Mouse (Mus musculus) intestine, postnatal 0 days (tissue): ENCODE measurements around the gene Aym1. TPM values are rescaled to one million over a fixed set of nuclear protein-coding genes. Genes with fewer than 3 reads are reported as not detected.
A peak's percentile ranks its signal among the peaks of the same experiment; 100 is the strongest.

Experiments used
- ATAC-seq: fragments of 200-750 bp; cut with Nextera tagmentation; 2 replicates; pipeline ENCODE4 v1.8.0; 2017; ENCODE audit warnings: mild to moderate bottlenecking, moderate TSS enrichment, moderate library complexity
- H3K27ac ChIP-seq: fragments of 300-500 bp; sonication (generic); 2 replicates; pipeline ENCODE4 v1.5.1; 2014; ENCODE audit warnings: mild to moderate bottlenecking, low read depth, low read length, moderate library complexity
- H3K27me3 ChIP-seq: fragments of 300-500 bp; sonication (generic); replicated peaks from 2 replicates; pipeline ENCODE4 v1.6.1; 2014; ENCODE audit warnings: low read length, mixed read lengths; ENCODE audit not compliant: control insufficient read depth, insufficient read depth
- H3K36me3 ChIP-seq: fragments of 300-500 bp; sonication (generic); 2 replicates; pipeline ENCODE4 v1.6.1; 2014; ENCODE audit warnings: mild to moderate bottlenecking, moderate library complexity; ENCODE audit not compliant: control insufficient read depth, insufficient read depth
- H3K4me1 ChIP-seq: fragments of 300-500 bp; sonication (generic); replicated peaks from 2 replicates; pipeline ENCODE4 v1.6.1; 2014; ENCODE audit warnings: antibody characterized with exemption, low read length, mixed read lengths; ENCODE audit not compliant: control insufficient read depth, insufficient read depth
- H3K4me2 ChIP-seq: fragments of 300-500 bp; sonication (generic); replicated peaks from 2 replicates; pipeline ENCODE4 v1.6.1; 2014; ENCODE audit warnings: low read depth, mild to moderate bottlenecking, moderate library complexity
- H3K4me3 ChIP-seq: fragments of 300-500 bp; sonication (generic); 2 replicates; pipeline ENCODE4 v1.5.1; 2014; ENCODE audit warnings: low read depth, low read length
- H3K9ac ChIP-seq: fragments of 300-500 bp; sonication (generic); 2 replicates; pipeline ENCODE4 v1.6.1; 2014; ENCODE audit warnings: mild to moderate bottlenecking, low read depth, low read length
- H3K9me3 ChIP-seq: fragments of 300-500 bp; sonication (generic); 2 replicates; pipeline ENCODE4 v1.6.1; 2016; ENCODE audit warnings: mixed run types; ENCODE audit not compliant: control insufficient read depth
- CTCF ChIP-seq: sonication (generic); IDR thresholded peaks from 2 replicates; pipeline ENCODE4 v1.5.1; 2016; ENCODE audit warnings: low read depth, mild to moderate bottlenecking, control low read depth, antibody characterized with exemption, moderate library complexity
- WGBS: fragments of 180-500 bp; shearing (Covaris S2); extraction: QIAGEN DNeasy Blood & Tissue Kit; methylation state at CpG from one replicate; pipeline ENCODE4 v1.1.7; 2014; 5-methylcytosine and 5-hydroxymethylcytosine counted together
- polyA plus RNA-seq: library from polyadenylated mRNA; unstranded; fragments of >200 nt; fragmentation: Nextera tagmentation; extraction: Ambion mirVana; gene quantifications from 2 replicates; pipeline ENCODE4 v1.2.1, GENCODE M21; 2015

Aym1 gene
- not detected in 2 replicates for polyA plus RNA-seq

- no peak for TF ChIP-seq CTCF
- Histone ChIP-seq H3K4me3 (no peak within 1 kb of the TSS), H3K27ac (no peak within 1 kb of the TSS), H3K9ac (no peak within 1 kb of the TSS), H3K27me3 (no peaks in the 10 kb centered on the region), H3K4me2 (no peak within 1 kb of the TSS), H3K9me3 (no peaks in the 10 kb centered on the region), H3K36me3 (no peaks in the 10 kb centered on the region), H3K4me1 (no peaks in the 10 kb centered on the region)
- WGBS: 58% methylated on average over 3 of the region's 6 CpGs
- ATAC-seq: no peak
These were observed at the start of gene Aym1 for GRCm38 (mm10) chr5:113357186-113357585. Aym1 (plus strand) TSS chr5:113357294.

- H3K4me3 ChIP-seq: peak overlapping the region; percentile 53
- ATAC-seq: no peak
- no peaks in the 10 kb centered on the region for H3K36me3 ChIP-seq
- no peaks in the 10 kb centered on the region for H3K9me3 ChIP-seq
- H3K9ac ChIP-seq: peak overlapping the region; percentile 54; the same call in 1 of the 2 replicates
- TF ChIP-seq CTCF: no peak
- H3K27me3 ChIP-seq: peaks cover 25% of the 10 kb centered on the region
- H3K27ac ChIP-seq: no peak overlapping the region
- WGBS: 60% methylated on average over 22 of the region's 22 CpGs
- H3K4me1 ChIP-seq: no peaks in the 10 kb centered on the region
- peak overlapping the region; percentile 89 for H3K4me2 ChIP-seq
These were observed 47.4 kb upstream of the Aym1 start for GRCm38 (mm10) chr5:113309491-113310376.

- Histone ChIP-seq H3K9ac (peak within 1 kb of the TSS; percentile 54), H3K9me3 (no peaks in the 10 kb centered on the region), H3K27ac (no peak within 1 kb of the TSS), H3K4me3 (peak within 1 kb of the TSS; percentile 53), H3K36me3 (no peaks in the 10 kb centered on the region), H3K4me1 (no peaks in the 10 kb centered on the region), H3K4me2 (peak within 1 kb of the TSS; percentile 89), H3K27me3 (peaks cover 25% of the 10 kb centered on the region)
- peak; percentile 74 for ATAC-seq
- TF ChIP-seq CTCF: peak; percentile 78
- 2% methylated on average over 48 of the region's 53 CpGs for WGBS
These were observed 46.6 kb upstream of the Aym1 start, which contains the start of gene Sgsm1 for GRCm38 (mm10) chr5:113310377-113311003. Sgsm1 (minus strand) TSS chr5:113310786.

- no peak overlapping the region for H3K4me3 ChIP-seq
- peaks cover 20% of the 10 kb centered on the region for H3K27me3 ChIP-seq
- TF ChIP-seq CTCF: peak; percentile 90
- peak; percentile 39; the same call in 1 of the 2 replicates for ATAC-seq
- 2% methylated on average over 24 of the region's 24 CpGs for WGBS
- H3K9ac ChIP-seq: no peak overlapping the region
- H3K36me3 ChIP-seq: no peaks in the 10 kb centered on the region
- no peaks in the 10 kb centered on the region for H3K4me1 ChIP-seq
- H3K27ac ChIP-seq: no peak overlapping the region
- H3K4me2 ChIP-seq: no peak overlapping the region
- H3K9me3 ChIP-seq: no peaks in the 10 kb centered on the region
These were observed 43.1 kb upstream of the Aym1 start for GRCm38 (mm10) chr5:113313998-113314397.

- H3K36me3 ChIP-seq: no peaks in the 10 kb centered on the region
- peak; percentile 49; the same call in 1 of the 2 replicates for ATAC-seq
These were observed 33.1 kb upstream of the Aym1 start for GRCm38 (mm10) chr5:113323784-113324638.

More at GRCm38 (mm10) chr5:113323784-113324638, 33.1 kb upstream of the Aym1 start:
- no peak overlapping the region for H3K9ac ChIP-seq
- no peaks in the 10 kb centered on the region for H3K4me1 ChIP-seq
- peak overlapping the region; percentile 35 for H3K4me3 ChIP-seq
- no peaks in the 10 kb centered on the region for H3K9me3 ChIP-seq
- H3K27ac ChIP-seq: no peak overlapping the region
- H3K27me3 ChIP-seq: peaks cover 15% of the 10 kb centered on the region; the same call in 1 of the 2 replicates
- WGBS: 2% methylated on average over 38 of the region's 38 CpGs
- peak overlapping the region; percentile 67 for H3K4me2 ChIP-seq
- TF ChIP-seq CTCF: no peak
